In genomic region chr14:76148294-76148693, GRCm38 (mm10) we compare ENCODE assay signal across 31 mouse cellular contexts.
"Had no signal": no experiment of that assay in that cellular context is flagged by ENCODE, and none has a peak within 500 bp of the region (broad histone marks: within the 10 kb centered on the region; RNA-seq: fewer than 3 reads in every experiment).

No protein-coding gene starts in this region.

- H3K36me3 ChIP-seq: limb, embryonic 10.5 days; limb, embryonic 12.5 days; limb, embryonic 13.5 days; limb, embryonic 15.5 days; liver, embryonic 12.5 days; liver, embryonic 13.5 days; liver, embryonic 15.5 days; lung, embryonic 15.5 days; midbrain, embryonic 10.5 days; midbrain, embryonic 12.5 days; midbrain, embryonic 13.5 days; midbrain, embryonic 15.5 days had no signal

- H3K27me3 ChIP-seq: limb, embryonic 12.5 days; limb, embryonic 13.5 days; limb, embryonic 15.5 days; liver, embryonic 12.5 days; liver, embryonic 13.5 days; lung, embryonic 15.5 days; midbrain, embryonic 15.5 days had no signal

- H3K4me2 ChIP-seq: limb, embryonic 12.5 days; limb, embryonic 13.5 days; limb, embryonic 15.5 days; liver, embryonic 11.5 days; liver, embryonic 12.5 days; liver, embryonic 13.5 days; liver, embryonic 15.5 days; lung, embryonic 14.5 days; lung, embryonic 15.5 days; midbrain, embryonic 11.5 days; midbrain, embryonic 12.5 days; midbrain, embryonic 13.5 days; midbrain, embryonic 15.5 days had no signal

- H3K4me3 ChIP-seq: limb, embryonic 10.5 days; limb, embryonic 12.5 days; limb, embryonic 13.5 days; limb, embryonic 15.5 days; liver, embryonic 12.5 days; liver, embryonic 13.5 days; liver, embryonic 15.5 days; lung, embryonic 15.5 days; megakaryocyte, embryonic 14.5 days; midbrain, embryonic 10.5 days; midbrain, embryonic 12.5 days; midbrain, embryonic 13.5 days; midbrain, embryonic 15.5 days; myocyte had no signal

- H3K9me3 ChIP-seq: limb, embryonic 10.5 days; limb, embryonic 12.5 days; limb, embryonic 13.5 days; limb, embryonic 15.5 days; liver, embryonic 12.5 days; liver, embryonic 13.5 days; liver, embryonic 15.5 days; lung, embryonic 15.5 days; megakaryocyte, embryonic 14.5 days; midbrain, embryonic 10.5 days; midbrain, embryonic 12.5 days; midbrain, embryonic 13.5 days; midbrain, embryonic 15.5 days had no signal

- H3K27ac ChIP-seq: limb, embryonic 10.5 days; limb, embryonic 12.5 days; limb, embryonic 13.5 days; limb, embryonic 15.5 days; liver, embryonic 12.5 days; liver, embryonic 13.5 days; liver, embryonic 14.5 days; liver, embryonic 15.5 days; lung, embryonic 15.5 days; macrophage; midbrain, embryonic 10.5 days; midbrain, embryonic 12.5 days; midbrain, embryonic 13.5 days; midbrain, embryonic 15.5 days had no signal

- H3K9ac ChIP-seq: limb, embryonic 12.5 days; limb, embryonic 13.5 days; limb, embryonic 15.5 days; liver, embryonic 12.5 days; liver, embryonic 13.5 days; liver, embryonic 14.5 days; liver, embryonic 15.5 days; liver, postnatal 0 days; lung, embryonic 14.5 days; lung, embryonic 15.5 days; midbrain, embryonic 12.5 days; midbrain, embryonic 13.5 days; midbrain, embryonic 15.5 days had no signal

- ATAC-seq: liver, embryonic 12.5 days; liver, postnatal 0 days; lung, postnatal 0 days; midbrain, embryonic 13.5 days; midbrain, embryonic 15.5 days; midbrain, embryonic 16.5 days had no signal

- DNase-seq: left cerebral cortex, postnatal 4 days; liver; liver, embryonic 13.5 days; liver, postnatal 0 days; lung, adult 18-20 months; lung, adult 2 months; lung, embryonic 14.5 days; lung, postnatal 10 days; lung, postnatal 14 days; lung, postnatal 36 days; lung, postnatal 4 days; midbrain, embryonic 14.5 days had no signal
